Mouse (Mus musculus) urinary bladder, postnatal 0 days (tissue): ENCODE measurements around the gene Gle1. TPM values are rescaled to one million over a fixed set of nuclear protein-coding genes. Genes with fewer than 3 reads are reported as not detected.

Source experiments
- microRNA-seq: library from miRNA; unstranded; fragments of <30 nt; microRNA quantifications from one replicate; pipeline ENCODE4, GENCODE M21; 2016
- polyA plus RNA-seq: library from polyadenylated mRNA; unstranded; fragments of >200 nt; fragmentation: Nextera tagmentation; extraction: Ambion mirVana; gene quantifications from 2 replicates; pipeline ENCODE4 v1.2.1, GENCODE M21; 2015

Gene Gle1
- polyA plus RNA-seq, result 25.6 and 26.7 TPM in 2 replicates

GRCm38 (mm10) chr2:29934906-29935599 is at the start of gene Gle1:
Gle1 (plus strand) TSS chr2:29935426.

GRCm38 (mm10) chr2:29889066-29889944 is 45.9 kb upstream of the Gle1 start, which contains the start of gene Odf2:
Odf2 (plus strand) TSS chr2:29889221.

GRCm38 (mm10) chr2:29965250-29965843 is 30.1 kb downstream of the Gle1 start, which contains the start of gene Sptan1:
Sptan1 (plus strand) TSS chr2:29965560.

Small RNAs within 50 kb of the gene (microRNA-seq; reads per million reads assigned to microRNA genes)
- gene Mir6997, result not detected

Other genes with a start within 250 kb of the Gle1 start
- not detected in 2 replicates for gene Gm13420, start 183.7 kb upstream of the Gle1 start, polyA plus RNA-seq
- gene Gm13547, start 176.1 kb upstream of the Gle1 start, polyA plus RNA-seq, result not detected in 2 replicates
- gene Coq4, start 147.9 kb upstream of the Gle1 start, polyA plus RNA-seq, result 16.8 TPM in 2 replicates
- gene Trub2, start 146.9 kb upstream of the Gle1 start, polyA plus RNA-seq, result 18.2 and 18.9 TPM in 2 replicates
- 19.6 and 20.0 TPM in 2 replicates for gene Slc27a4, start 132.8 kb upstream of the Gle1 start, polyA plus RNA-seq
- gene Urm1, start 115.4 kb upstream of the Gle1 start, polyA plus RNA-seq, result 16.7 and 17.5 TPM in 2 replicates
- 55.6 and 68.8 TPM in 2 replicates for gene Cercam, start 66.3 kb upstream of the Gle1 start, polyA plus RNA-seq
- 24.4 and 29.1 TPM in 2 replicates for gene Odf2, start 46.2 kb upstream of the Gle1 start, polyA plus RNA-seq
- 71.0 and 86.1 TPM in 2 replicates for gene Sptan1, start 30.1 kb downstream of the Gle1 start, polyA plus RNA-seq
- 13.7 and 13.8 TPM in 2 replicates for gene Wdr34, start 113.5 kb downstream of the Gle1 start, polyA plus RNA-seq
- gene Set, start 122.0 kb downstream of the Gle1 start, polyA plus RNA-seq, result 179 and 195 TPM in 2 replicates
- 3.1 TPM in 2 replicates for gene Pkn3, start 142.3 kb downstream of the Gle1 start, polyA plus RNA-seq
- 24.9 and 27.9 TPM in 2 replicates for gene Zdhhc12, start 158.2 kb downstream of the Gle1 start, polyA plus RNA-seq
- 3.5 and 4.2 TPM in 2 replicates for gene Zer1, start 189.2 kb downstream of the Gle1 start, polyA plus RNA-seq
- gene Tbc1d13, start 198.3 kb downstream of the Gle1 start, polyA plus RNA-seq, result 2.2 and 4.1 TPM in 2 replicates
- gene Endog, start 236.1 kb downstream of the Gle1 start, polyA plus RNA-seq, result 22.8 TPM in 2 replicates
- 25.1 and 25.8 TPM in 2 replicates for gene Spout1, start 243.0 kb downstream of the Gle1 start, polyA plus RNA-seq